Mouse (Mus musculus): Measurements from ENCODE around the gene Grap. TPM values are rescaled to one million over a fixed set of nuclear protein-coding genes. Genes with fewer than 3 reads are reported as not detected.
"Not testable (repeated sequence)": the region's sequence is repeated elsewhere in the genome, so short reads cannot be mapped to it uniquely, and the experiment has no call there.

Gene Grap
- total RNA-seq, 1 experiment from 2014 or later, result 0.10 TPM

DNA sequence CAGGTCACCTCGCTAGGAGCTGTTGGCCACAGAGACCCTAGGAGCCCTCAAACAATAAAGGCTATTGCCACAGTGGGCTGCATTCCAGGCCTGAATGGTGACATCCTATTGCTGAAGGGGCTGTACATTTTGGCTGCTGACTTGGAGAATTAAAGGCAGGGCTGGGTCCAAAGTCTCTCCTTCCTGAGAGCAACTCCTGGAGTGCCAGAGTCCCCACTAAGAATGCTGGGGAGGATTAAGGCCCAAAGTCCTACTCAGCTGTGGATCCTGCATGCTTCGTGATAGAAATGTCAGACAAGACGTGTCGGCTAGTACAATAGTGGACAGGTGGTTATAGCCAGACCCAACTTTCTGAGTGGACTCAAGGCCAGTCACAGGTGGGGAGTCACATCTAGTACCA is 16.8 kb upstream of the Grap start:
- not testable (repeated sequence) for ATAC-seq (replicated peaks in 1 of 2; ENCODE audit: insufficient read depth in 1 of 2, low FRiP score in 2 of 2, low TSS enrichment in 1 of 2, low read depth in 1 of 2, poor library complexity in 2 of 2, severe bottlenecking in 2 of 2)

GRCm38 (mm10) chr11:61637413-61637812 is 15.7 kb upstream of the Grap start:
- no peak for ATAC-seq (replicated peaks in 1 of 2; ENCODE audit: insufficient read depth in 1 of 2, low FRiP score in 2 of 2, low TSS enrichment in 1 of 2, low read depth in 1 of 2, poor library complexity in 2 of 2, severe bottlenecking in 2 of 2)

DNA sequence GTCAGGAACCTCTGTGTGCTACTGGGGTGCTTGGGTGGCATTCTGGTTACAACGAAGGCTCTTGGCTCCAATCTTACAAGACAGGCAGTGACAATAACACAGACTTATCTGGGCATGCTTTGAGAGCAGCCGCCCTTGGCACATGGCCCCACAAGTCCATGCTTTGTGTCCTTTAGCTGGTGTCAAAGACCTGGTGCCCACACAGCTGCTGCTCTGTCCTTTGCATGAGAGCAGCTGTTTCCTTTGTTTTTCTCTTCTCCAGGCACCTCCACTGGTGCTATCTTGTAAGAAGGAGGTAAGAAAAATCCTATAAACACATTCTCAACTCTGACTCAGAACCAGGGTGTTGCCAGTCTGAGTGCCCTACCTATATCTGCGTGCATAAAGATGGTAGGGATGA is 15.2 kb upstream of the Grap start:
- no peak for ATAC-seq (replicated peaks in 1 of 2; ENCODE audit: insufficient read depth in 1 of 2, low FRiP score in 2 of 2, low TSS enrichment in 1 of 2, low read depth in 1 of 2, poor library complexity in 2 of 2, severe bottlenecking in 2 of 2)

GRCm38 (mm10) chr11:61638764-61639536 is 14.1 kb upstream of the Grap start:
- no peak; a peak in 1 of 4 replicates for ATAC-seq (replicated peaks in 1 of 2; ENCODE audit: insufficient read depth in 1 of 2, low FRiP score in 2 of 2, low TSS enrichment in 1 of 2, low read depth in 1 of 2, poor library complexity in 2 of 2, severe bottlenecking in 2 of 2)

DNA sequence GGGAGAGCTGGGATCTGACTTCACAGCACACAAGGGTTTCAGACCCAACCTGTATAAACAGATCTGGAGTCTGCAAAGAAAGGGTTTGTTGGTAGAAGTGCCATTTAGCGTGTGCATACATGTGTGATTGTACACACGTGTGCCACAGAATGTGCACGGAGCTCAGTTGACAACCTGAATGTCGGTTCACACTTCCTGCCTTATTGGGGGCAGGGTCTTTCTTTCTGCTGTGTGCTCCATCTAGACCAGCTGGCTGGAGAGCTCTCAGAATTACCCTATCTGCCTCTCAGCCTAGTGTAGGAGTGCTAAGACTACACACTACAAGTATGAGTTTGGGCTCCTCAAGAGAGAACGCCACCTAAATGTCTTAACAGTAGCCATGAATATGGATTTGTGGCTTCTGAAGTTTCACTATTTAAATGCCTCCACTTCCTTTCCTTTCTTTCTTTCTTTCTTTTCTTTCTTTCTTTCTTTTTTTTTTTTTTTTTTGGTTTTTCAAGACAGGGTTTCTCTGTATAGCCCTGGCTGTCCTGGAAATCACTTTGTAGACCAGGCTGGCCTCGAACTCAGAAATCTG is 13.4 kb upstream of the Grap start:
- ATAC-seq (replicated peaks in 1 of 2; ENCODE audit: insufficient read depth in 1 of 2, low FRiP score in 2 of 2, low TSS enrichment in 1 of 2, low read depth in 1 of 2, poor library complexity in 2 of 2, severe bottlenecking in 2 of 2), result no peak

- not testable (repeated sequence) for ATAC-seq (replicated peaks in 1 of 2; ENCODE audit: insufficient read depth in 1 of 2, low FRiP score in 2 of 2, low TSS enrichment in 1 of 2, low read depth in 1 of 2, poor library complexity in 2 of 2, severe bottlenecking in 2 of 2)
Measured at GRCm38 (mm10) chr11:61640585-61640984, 12.5 kb upstream of the Grap start.

- no peak for ATAC-seq (replicated peaks in 1 of 2; ENCODE audit: insufficient read depth in 1 of 2, low FRiP score in 2 of 2, low TSS enrichment in 1 of 2, low read depth in 1 of 2, poor library complexity in 2 of 2, severe bottlenecking in 2 of 2)
Measured at GRCm38 (mm10) chr11:61642106-61642505, 11.0 kb upstream of the Grap start.

- no peak for ATAC-seq (replicated peaks in 1 of 2; ENCODE audit: insufficient read depth in 1 of 2, low FRiP score in 2 of 2, low TSS enrichment in 1 of 2, low read depth in 1 of 2, poor library complexity in 2 of 2, severe bottlenecking in 2 of 2)
Measured at GRCm38 (mm10) chr11:61643184-61643961, 9.7 kb upstream of the Grap start.

- ATAC-seq (replicated peaks in 1 of 2; ENCODE audit: insufficient read depth in 1 of 2, low FRiP score in 2 of 2, low TSS enrichment in 1 of 2, low read depth in 1 of 2, poor library complexity in 2 of 2, severe bottlenecking in 2 of 2), result no peak
Measured at GRCm38 (mm10) chr11:61644576-61645326, 8.3 kb upstream of the Grap start.

DNA sequence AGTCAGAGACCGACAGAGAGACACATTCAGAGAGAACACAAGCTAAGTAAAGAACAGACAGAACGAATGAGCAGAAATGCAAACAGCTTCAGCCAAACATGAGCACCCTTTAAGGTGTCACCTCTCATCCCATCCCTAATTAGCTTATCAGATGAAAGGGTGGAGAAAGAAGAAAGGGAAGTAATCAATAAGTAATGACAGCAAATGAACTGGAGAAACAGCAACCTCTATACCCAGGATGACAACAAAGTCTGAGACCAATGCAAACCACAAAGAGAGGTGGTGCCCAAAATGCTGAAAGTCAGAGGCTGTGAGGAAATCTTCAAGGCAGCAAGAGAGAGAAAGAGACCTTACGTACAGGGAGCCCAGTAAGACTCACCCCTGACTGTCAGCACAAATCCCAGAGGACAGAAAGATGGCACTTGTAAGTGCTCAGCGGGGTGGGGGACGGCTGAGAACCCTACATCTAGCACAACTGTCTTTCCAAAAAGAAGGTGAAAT is 7.7 kb upstream of the Grap start:
- no peak for ATAC-seq (replicated peaks in 1 of 2; ENCODE audit: insufficient read depth in 1 of 2, low FRiP score in 2 of 2, low TSS enrichment in 1 of 2, low read depth in 1 of 2, poor library complexity in 2 of 2, severe bottlenecking in 2 of 2)

DNA sequence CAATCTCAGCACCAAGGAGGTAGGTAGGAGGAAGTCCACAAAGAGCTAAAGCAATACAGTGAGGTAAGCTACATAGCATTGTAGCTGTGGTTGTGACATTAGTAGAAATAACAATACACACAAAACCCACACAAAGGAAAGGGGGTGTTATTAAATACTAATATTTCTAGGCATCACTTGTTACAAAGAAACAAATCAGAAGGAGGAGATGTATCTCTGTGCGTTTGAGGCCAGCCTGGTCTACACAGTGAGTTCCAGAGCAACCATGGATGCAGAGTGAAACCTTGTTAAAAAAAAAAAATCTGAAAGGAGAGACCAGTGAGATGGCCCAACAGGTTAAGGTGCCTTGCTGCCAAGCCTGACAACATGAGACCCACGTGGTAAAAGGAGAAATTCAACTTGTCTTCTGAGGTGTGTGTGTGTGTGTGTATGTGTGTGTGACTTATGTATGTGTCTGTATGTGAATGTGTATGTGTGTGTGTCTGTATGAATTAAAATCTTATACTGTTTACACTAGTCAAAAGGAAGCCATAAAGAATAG is 6.5 kb upstream of the Grap start:
- ATAC-seq (replicated peaks in 1 of 2; ENCODE audit: insufficient read depth in 1 of 2, low FRiP score in 2 of 2, low TSS enrichment in 1 of 2, low read depth in 1 of 2, poor library complexity in 2 of 2, severe bottlenecking in 2 of 2), result no peak

DNA sequence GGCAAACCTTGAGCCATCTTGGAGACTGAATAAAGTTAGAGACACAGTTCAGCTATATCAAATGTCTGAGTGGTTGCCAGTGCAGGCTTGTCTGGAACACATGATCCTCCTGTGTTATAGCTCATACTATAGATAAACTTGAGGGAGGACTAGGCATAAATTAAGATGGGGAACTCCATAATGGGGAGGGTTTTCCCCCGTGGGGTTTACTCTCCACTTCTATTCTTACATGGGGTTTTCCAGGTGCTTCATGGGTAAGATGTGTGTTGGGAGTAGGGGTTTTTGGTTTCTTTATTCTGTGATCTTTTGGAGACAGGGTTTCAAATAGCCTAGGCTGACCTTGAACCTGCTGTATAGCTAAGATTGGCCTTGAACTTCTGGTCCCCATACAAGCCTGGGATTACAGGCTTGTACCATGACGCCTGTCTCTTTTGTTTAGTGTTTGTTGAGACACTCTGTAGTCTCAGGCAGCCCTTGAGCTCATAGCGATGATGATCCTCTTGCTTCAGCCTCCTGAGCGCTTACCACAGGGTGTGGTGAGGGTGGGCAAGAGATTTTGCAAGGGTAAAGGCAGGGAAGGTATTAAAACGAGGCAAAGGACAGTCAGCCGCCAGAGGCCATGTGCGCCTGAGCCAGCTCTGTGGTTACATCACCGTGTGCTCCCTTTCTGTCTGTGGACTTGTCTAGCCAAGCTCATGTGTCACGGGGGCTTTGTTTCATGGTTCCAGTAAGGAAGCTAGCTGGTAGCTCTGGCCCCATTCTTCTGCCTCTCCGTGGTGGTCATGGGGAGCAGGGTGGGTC is 5.8 kb upstream of the Grap start:
- ATAC-seq (replicated peaks in 1 of 2; ENCODE audit: insufficient read depth in 1 of 2, low FRiP score in 2 of 2, low TSS enrichment in 1 of 2, low read depth in 1 of 2, poor library complexity in 2 of 2, severe bottlenecking in 2 of 2), result peak in 1 of 2 experiments; percentile 25; a peak in 1 of 4 replicates

DNA sequence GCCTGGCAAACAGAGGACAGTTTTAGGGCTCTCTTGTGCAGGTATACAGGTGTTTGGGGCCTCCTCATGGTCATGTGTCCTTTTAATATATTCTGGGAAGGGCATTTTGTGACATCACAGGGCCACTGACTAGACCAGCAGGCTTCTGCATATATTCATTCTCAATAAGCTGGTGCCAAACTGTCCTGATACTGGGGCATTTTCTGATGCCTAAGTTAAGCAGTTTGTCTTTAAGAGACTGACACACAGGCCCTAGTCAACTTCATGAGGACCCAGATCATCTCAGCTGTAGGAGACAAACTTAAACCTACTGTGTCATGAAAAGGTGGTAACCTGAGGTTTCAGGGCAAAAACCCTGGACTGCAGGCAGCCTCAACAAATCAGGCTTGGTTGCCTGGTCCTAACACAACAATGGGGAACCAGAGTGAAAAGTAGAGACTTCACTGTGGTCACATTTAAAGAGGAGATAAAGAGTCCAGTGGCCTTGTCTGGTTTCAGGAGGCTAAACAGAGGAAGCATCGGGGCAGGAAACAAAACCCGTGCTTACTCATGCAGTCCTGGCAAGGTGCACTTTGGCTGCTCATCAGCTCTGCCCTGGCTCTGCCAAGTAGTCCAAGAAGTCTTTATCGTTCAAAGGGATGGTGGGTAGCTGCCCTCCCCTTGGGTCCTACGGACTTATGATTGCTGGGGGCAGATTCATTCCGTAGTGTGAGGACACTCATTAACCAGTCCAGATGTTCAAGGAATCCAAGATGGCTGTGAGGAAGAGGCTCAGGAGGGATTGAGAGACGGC is 4.9 kb upstream of the Grap start:
- peak; percentile 66 to 68 for ATAC-seq (replicated peaks in 1 of 2; ENCODE audit: insufficient read depth in 1 of 2, low FRiP score in 2 of 2, low TSS enrichment in 1 of 2, low read depth in 1 of 2, poor library complexity in 2 of 2, severe bottlenecking in 2 of 2)

DNA sequence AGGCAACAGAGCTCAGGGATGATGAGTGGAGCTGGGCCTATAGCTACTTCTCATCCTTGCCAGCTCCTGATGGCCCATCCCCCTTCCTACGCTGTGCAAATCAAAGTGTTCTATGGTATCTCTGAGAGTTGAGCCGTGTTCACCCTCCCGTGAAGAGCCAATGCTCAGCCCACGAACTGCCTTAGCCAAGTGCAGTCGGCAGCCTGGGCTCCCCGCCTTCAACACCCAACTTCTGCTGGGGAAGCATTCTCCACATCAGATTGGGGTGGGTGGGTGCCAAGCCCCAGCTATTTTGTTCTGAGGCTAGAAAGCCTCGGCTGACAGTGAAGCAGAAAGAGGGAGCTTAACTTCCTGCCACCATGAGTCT is 4.3 kb upstream of the Grap start:
- no peak for ATAC-seq (replicated peaks in 1 of 2; ENCODE audit: insufficient read depth in 1 of 2, low FRiP score in 2 of 2, low TSS enrichment in 1 of 2, low read depth in 1 of 2, poor library complexity in 2 of 2, severe bottlenecking in 2 of 2)

- no peak for ATAC-seq (replicated peaks in 1 of 2; ENCODE audit: insufficient read depth in 1 of 2, low FRiP score in 2 of 2, low TSS enrichment in 1 of 2, low read depth in 1 of 2, poor library complexity in 2 of 2, severe bottlenecking in 2 of 2)
Measured at GRCm38 (mm10) chr11:61649163-61649580, 3.9 kb upstream of the Grap start.

GRCm38 (mm10) chr11:61649626-61650025 is 3.4 kb upstream of the Grap start:
- ATAC-seq (replicated peaks in 1 of 2; ENCODE audit: insufficient read depth in 1 of 2, low FRiP score in 2 of 2, low TSS enrichment in 1 of 2, low read depth in 1 of 2, poor library complexity in 2 of 2, severe bottlenecking in 2 of 2), result no peak

All from hematopoietic stem cell, adult 5-6 weeks (primary cell).